Mouse (Mus musculus): Measurements from ENCODE around the gene Cdkal1. TPM values are rescaled to one million over a fixed set of nuclear protein-coding genes. Genes with fewer than 3 reads are reported as not detected.

Gene Cdkal1
- polyA plus RNA-seq, 1 experiment from 2014 or later: 23.9 TPM

DNA sequence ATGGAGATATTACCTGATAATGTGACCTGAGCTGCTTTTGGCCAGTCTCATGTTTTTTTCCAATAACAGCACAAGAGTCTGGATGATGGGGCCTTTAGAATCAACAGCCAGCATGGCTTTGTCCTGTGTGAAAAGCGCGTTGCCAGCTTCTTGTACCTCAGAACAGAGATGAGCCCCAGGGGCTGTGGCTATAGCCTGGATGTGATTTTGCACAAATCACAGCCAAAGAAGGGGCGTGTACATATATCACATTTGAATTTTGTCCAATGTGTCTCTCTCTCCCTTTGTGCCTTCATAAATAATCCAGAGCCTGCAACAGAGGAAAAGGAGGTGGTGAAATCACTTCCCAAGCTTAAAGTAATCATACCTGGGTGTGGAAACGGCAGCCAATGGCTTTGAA, 660.5 kb downstream of the Cdkal1 start:
- H3K4me3 ChIP-seq (ENCODE audit: low read depth, low read length): no peak overlapping the region
- peaks cover 27% of the 10 kb centered on the region for H3K4me1 ChIP-seq (ENCODE audit: control insufficient read depth, insufficient read depth, low read length)
- H3K9ac ChIP-seq (ENCODE audit: low read length): peak overlapping the region; percentile 47; the same call in 1 of the 2 replicates
- peak overlapping the region; percentile 20; the same call in 1 of the 2 replicates for H3K4me2 ChIP-seq (ENCODE audit: low read length)
- H3K27ac ChIP-seq (ENCODE audit: low read depth, low read length): peak overlapping the region; percentile 92
- H3K36me3 ChIP-seq (ENCODE audit: control insufficient read depth, insufficient read depth, low read length): no peaks in the 10 kb centered on the region
- peak; percentile 79 for DNase-seq (ENCODE audit: low spot score)
- H3K9me3 ChIP-seq (replicated peaks; ENCODE audit: control insufficient read depth, low read length): no peaks in the 10 kb centered on the region
- no peaks in the 10 kb centered on the region for H3K27me3 ChIP-seq (replicated peaks; ENCODE audit: control insufficient read depth, insufficient read depth, low read length)
- WGBS: 35% methylated on average over 4 of the region's 4 CpGs
- peak; percentile 64 for ATAC-seq

DNA sequence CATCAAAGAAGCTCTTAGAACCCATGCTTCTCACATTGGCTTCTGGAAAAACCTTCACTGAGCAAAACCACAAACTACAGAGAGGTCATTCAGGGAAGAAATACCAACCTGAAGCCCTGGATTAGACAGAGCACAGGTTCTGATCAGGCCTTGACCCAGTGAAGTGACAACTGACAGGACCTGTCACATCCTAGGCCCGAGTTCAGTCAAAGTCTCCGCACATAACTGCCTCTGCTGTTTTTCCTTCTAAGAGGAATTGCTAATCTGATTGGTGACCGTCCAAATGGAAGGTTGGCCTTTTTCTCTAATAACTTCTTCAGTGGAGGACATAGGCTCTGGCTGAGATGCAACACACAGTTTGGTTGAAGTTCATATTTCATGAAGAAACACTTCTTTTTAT, 662.8 kb downstream of the Cdkal1 start:
- H3K27me3 ChIP-seq (replicated peaks; ENCODE audit: control insufficient read depth, insufficient read depth, low read length): no peaks in the 10 kb centered on the region
- H3K9me3 ChIP-seq (replicated peaks; ENCODE audit: control insufficient read depth, low read length): no peaks in the 10 kb centered on the region
- no peaks in the 10 kb centered on the region for H3K36me3 ChIP-seq (ENCODE audit: control insufficient read depth, insufficient read depth, low read length)
- ATAC-seq (no peak), DNase-seq (ENCODE audit: low spot score) (no peak)
- H3K9ac ChIP-seq (ENCODE audit: low read length): no peak overlapping the region
- no peak overlapping the region for H3K4me3 ChIP-seq (ENCODE audit: low read depth, low read length)
- no peak overlapping the region for H3K27ac ChIP-seq (ENCODE audit: low read depth, low read length)
- WGBS: 93% methylated on average over 3 of the region's 3 CpGs
- no peak overlapping the region for H3K4me2 ChIP-seq (ENCODE audit: low read length)
- peaks cover 27% of the 10 kb centered on the region for H3K4me1 ChIP-seq (ENCODE audit: control insufficient read depth, insufficient read depth, low read length)

DNA sequence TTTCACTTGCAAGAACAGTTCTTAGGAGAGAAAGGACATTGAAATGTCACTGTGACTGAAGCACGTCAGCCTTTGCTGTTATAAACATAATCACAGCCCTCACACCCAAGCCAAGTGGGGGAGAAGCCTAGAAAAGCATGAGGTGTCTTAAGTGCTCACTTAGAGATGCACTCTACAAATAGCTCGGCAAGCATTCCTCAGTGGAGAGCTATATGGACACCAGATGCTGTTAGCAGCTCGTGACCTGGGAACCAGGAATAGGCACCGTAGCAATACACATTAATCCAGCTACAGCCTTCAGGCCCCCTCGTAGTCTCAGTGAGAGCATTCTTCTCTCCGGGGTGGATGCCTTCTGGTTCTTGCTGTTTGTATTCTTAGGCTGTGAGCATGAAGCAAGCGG, 664.9 kb downstream of the Cdkal1 start:
- no peak overlapping the region for H3K4me3 ChIP-seq (ENCODE audit: low read depth, low read length)
- ATAC-seq: no peak
- no peak overlapping the region for H3K9ac ChIP-seq (ENCODE audit: low read length)
- 90% methylated on average over 7 of the region's 7 CpGs for WGBS
- no peaks in the 10 kb centered on the region for H3K36me3 ChIP-seq (ENCODE audit: control insufficient read depth, insufficient read depth, low read length)
- DNase-seq (ENCODE audit: low spot score): no peak
- H3K4me2 ChIP-seq (ENCODE audit: low read length): no peak overlapping the region
- no peak overlapping the region for H3K27ac ChIP-seq (ENCODE audit: low read depth, low read length)
- H3K4me1 ChIP-seq (ENCODE audit: control insufficient read depth, insufficient read depth, low read length): peaks cover 10% of the 10 kb centered on the region
- no peaks in the 10 kb centered on the region for H3K9me3 ChIP-seq (replicated peaks; ENCODE audit: control insufficient read depth, low read length)
- H3K27me3 ChIP-seq (replicated peaks; ENCODE audit: control insufficient read depth, insufficient read depth, low read length): no peaks in the 10 kb centered on the region

DNA sequence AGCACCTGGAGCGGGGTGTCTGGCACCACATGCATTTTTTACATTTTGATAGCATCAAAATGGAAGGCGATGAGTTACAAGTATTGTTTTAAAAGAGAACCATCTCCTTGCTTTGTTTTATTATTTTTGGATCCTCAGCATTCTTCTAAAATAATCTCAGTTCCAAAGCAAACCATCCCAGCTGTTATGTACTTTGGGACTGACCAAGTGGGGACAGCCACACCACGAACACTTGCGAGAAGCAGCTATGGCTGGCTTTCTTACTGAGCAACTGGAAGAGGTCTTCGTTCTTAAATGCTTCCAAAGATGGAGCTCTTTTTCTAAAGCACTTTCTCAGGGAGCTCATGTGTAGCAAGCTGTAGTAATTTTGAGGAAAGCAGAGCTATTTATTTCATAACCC, 668.7 kb downstream of the Cdkal1 start:
- no peaks in the 10 kb centered on the region for H3K4me1 ChIP-seq (ENCODE audit: control insufficient read depth, insufficient read depth, low read length)
- no peak overlapping the region for H3K9ac ChIP-seq (ENCODE audit: low read length)
- no peak for ATAC-seq
- no peak overlapping the region for H3K4me3 ChIP-seq (ENCODE audit: low read depth, low read length)
- no peak overlapping the region for H3K4me2 ChIP-seq (ENCODE audit: low read length)
- no peak overlapping the region for H3K27ac ChIP-seq (ENCODE audit: low read depth, low read length)
- H3K9me3 ChIP-seq (replicated peaks; ENCODE audit: control insufficient read depth, low read length): no peaks in the 10 kb centered on the region
- no peaks in the 10 kb centered on the region for H3K36me3 ChIP-seq (ENCODE audit: control insufficient read depth, insufficient read depth, low read length)
- WGBS: 95% methylated on average over 5 of the region's 5 CpGs
- no peak for DNase-seq (ENCODE audit: low spot score)
- H3K27me3 ChIP-seq (replicated peaks; ENCODE audit: control insufficient read depth, insufficient read depth, low read length): no peaks in the 10 kb centered on the region

DNA sequence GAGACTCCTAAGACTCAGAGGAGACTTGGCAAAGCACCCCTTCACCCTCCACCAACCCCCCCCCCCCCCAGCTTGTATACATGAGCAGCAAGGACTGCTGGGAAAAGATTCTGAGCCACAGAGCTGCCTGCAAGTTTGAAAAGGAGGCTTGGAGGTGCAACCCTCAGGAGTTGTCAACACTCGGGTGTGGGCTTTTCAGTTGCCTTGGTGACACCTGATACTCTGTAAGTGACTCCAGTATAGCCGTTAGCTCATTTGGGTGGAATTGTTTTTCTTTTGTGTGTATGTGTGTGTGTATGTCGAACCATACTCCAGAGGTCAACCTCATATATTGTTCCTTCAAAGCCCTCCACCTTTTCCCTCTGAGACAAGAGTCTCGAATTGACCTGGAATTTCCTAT, 669.9 kb downstream of the Cdkal1 start:
- Histone ChIP-seq H3K27ac (ENCODE audit: low read depth, low read length) (no peak overlapping the region), H3K4me1 (ENCODE audit: control insufficient read depth, insufficient read depth, low read length) (no peaks in the 10 kb centered on the region), H3K27me3 (replicated peaks; ENCODE audit: control insufficient read depth, insufficient read depth, low read length) (no peaks in the 10 kb centered on the region), H3K9ac (ENCODE audit: low read length) (no peak overlapping the region), H3K9me3 (replicated peaks; ENCODE audit: control insufficient read depth, low read length) (no peaks in the 10 kb centered on the region), H3K4me3 (ENCODE audit: low read depth, low read length) (no peak overlapping the region), H3K36me3 (ENCODE audit: control insufficient read depth, insufficient read depth, low read length) (no peaks in the 10 kb centered on the region), H3K4me2 (ENCODE audit: low read length) (no peak overlapping the region)
- 61% methylated on average over 4 of the region's 4 CpGs for WGBS
- DNase-seq (ENCODE audit: low spot score): no peak
- no peak for ATAC-seq

DNA sequence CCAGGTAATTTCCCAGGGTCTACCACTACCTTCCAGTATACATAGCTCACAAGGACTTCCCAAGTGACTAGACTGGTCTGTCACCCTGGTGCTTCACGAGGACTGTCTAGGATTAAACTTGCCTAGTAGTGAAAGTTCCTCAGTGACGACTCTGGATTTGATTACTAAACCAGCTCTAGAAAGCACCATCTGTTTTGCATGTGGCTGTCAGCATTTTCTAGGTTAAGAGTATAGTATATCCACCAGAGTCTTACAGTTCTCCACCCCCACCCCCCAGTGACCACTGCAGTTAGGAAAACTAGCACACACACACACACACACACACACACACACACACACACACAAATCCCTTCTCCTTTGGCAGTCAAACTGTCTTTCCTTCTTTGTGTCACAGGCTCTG, 670.9 kb downstream of the Cdkal1 start:
- Histone ChIP-seq H3K9ac (ENCODE audit: low read length) (no peak overlapping the region), H3K4me1 (ENCODE audit: control insufficient read depth, insufficient read depth, low read length) (no peaks in the 10 kb centered on the region), H3K36me3 (ENCODE audit: control insufficient read depth, insufficient read depth, low read length) (no peaks in the 10 kb centered on the region), H3K4me2 (ENCODE audit: low read length) (no peak overlapping the region), H3K9me3 (replicated peaks; ENCODE audit: control insufficient read depth, low read length) (no peaks in the 10 kb centered on the region), H3K27me3 (replicated peaks; ENCODE audit: control insufficient read depth, insufficient read depth, low read length) (no peaks in the 10 kb centered on the region), H3K4me3 (ENCODE audit: low read depth, low read length) (no peak overlapping the region), H3K27ac (ENCODE audit: low read depth, low read length) (no peak overlapping the region)
- no peak for ATAC-seq
- no peak for DNase-seq (ENCODE audit: low spot score)
- WGBS: 84% methylated on average over 2 of the region's 2 CpGs

DNA sequence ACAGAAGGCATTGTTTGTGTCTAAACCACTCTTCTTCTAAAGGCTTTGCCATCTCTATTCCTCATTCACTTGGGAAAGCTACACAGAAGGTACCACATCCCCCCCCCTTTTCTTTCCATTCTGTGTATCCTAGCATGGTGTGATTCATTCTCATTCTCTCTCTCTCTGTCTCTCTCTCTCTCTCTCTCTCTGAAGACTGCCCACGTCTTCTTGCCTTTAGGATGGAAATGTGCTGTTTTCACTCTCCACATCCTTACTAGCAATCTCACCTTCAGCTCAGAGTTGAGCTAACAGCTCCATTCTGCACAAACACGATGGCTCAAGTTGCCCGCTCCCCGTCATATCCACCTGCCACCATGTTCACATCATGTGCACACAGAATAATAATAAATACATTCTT, 675.6 kb downstream of the Cdkal1 start:
- H3K27ac ChIP-seq (ENCODE audit: low read depth, low read length): no peak overlapping the region
- ATAC-seq (no peak), DNase-seq (ENCODE audit: low spot score) (no peak)
- H3K4me1 ChIP-seq (ENCODE audit: control insufficient read depth, insufficient read depth, low read length): no peaks in the 10 kb centered on the region
- H3K36me3 ChIP-seq (ENCODE audit: control insufficient read depth, insufficient read depth, low read length): no peaks in the 10 kb centered on the region
- no peak overlapping the region for H3K4me2 ChIP-seq (ENCODE audit: low read length)
- no peaks in the 10 kb centered on the region for H3K27me3 ChIP-seq (replicated peaks; ENCODE audit: control insufficient read depth, insufficient read depth, low read length)
- 86% methylated on average over 4 of the region's 4 CpGs for WGBS
- H3K9me3 ChIP-seq (replicated peaks; ENCODE audit: control insufficient read depth, low read length): no peaks in the 10 kb centered on the region
- no peak overlapping the region for H3K9ac ChIP-seq (ENCODE audit: low read length)
- H3K4me3 ChIP-seq (ENCODE audit: low read depth, low read length): no peak overlapping the region

DNA sequence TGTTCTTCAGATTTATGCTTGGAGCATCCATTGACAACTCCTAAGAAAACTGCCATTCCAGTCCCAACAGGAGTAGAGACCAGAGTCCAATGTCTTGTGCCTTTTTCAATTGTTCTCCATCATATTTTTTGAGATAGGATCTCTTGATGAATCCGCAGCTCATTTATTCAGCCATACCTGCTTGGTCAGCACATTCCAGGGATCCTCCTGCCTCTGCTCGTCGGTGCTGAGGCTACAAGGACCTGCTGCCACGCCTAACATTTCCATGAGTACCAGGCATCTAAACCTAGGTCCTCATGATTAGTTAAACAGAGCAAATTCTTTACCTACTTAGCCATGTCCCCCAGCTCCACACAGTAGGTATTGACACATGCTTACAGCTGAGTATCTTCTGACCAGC, 676.2 kb downstream of the Cdkal1 start:
- Histone ChIP-seq H3K27me3 (replicated peaks; ENCODE audit: control insufficient read depth, insufficient read depth, low read length) (no peaks in the 10 kb centered on the region), H3K4me1 (ENCODE audit: control insufficient read depth, insufficient read depth, low read length) (no peaks in the 10 kb centered on the region), H3K9me3 (replicated peaks; ENCODE audit: control insufficient read depth, low read length) (no peaks in the 10 kb centered on the region), H3K9ac (ENCODE audit: low read length) (no peak overlapping the region), H3K4me3 (ENCODE audit: low read depth, low read length) (no peak overlapping the region), H3K4me2 (ENCODE audit: low read length) (no peak overlapping the region), H3K27ac (ENCODE audit: low read depth, low read length) (no peak overlapping the region), H3K36me3 (ENCODE audit: control insufficient read depth, insufficient read depth, low read length) (no peaks in the 10 kb centered on the region)
- 96% methylated on average over 4 of the region's 4 CpGs for WGBS
- ATAC-seq: no peak
- DNase-seq (ENCODE audit: low spot score): no peak

DNA sequence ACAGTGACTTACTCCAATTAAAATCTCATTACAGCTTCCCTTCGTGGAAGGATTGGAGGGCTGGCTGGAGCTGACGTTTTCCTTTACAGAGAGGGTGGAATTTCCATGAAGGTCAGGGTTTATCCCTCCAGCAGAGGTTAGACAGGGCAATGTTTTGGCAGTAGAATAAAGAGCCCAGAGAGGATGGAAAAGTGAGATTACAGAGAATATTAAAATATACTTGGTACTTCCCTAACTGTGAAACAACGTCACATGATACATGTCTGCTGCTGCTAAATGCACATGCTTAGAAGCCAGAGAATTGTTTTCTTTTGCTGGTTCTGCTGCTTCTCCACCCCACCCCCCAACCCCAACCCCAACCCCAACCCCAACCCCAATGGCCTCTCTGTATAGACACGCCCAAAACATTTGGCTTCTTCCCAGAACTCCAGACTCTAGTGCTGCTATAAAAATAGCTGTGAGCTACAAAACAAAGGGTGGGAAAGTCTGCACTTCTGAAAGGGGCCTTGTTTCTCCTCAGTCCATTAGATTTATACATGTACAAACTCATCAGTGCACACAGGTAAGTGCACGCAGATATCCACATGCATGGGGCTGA, 677.5 kb downstream of the Cdkal1 start:
- DNase-seq (ENCODE audit: low spot score): peak; percentile 24
- no peak overlapping the region for H3K4me3 ChIP-seq (ENCODE audit: low read depth, low read length)
- no peak overlapping the region for H3K4me2 ChIP-seq (ENCODE audit: low read length)
- no peaks in the 10 kb centered on the region for H3K9me3 ChIP-seq (replicated peaks; ENCODE audit: control insufficient read depth, low read length)
- no peak overlapping the region for H3K27ac ChIP-seq (ENCODE audit: low read depth, low read length)
- H3K4me1 ChIP-seq (ENCODE audit: control insufficient read depth, insufficient read depth, low read length): no peaks in the 10 kb centered on the region
- no peak overlapping the region for H3K9ac ChIP-seq (ENCODE audit: low read length)
- H3K36me3 ChIP-seq (ENCODE audit: control insufficient read depth, insufficient read depth, low read length): no peaks in the 10 kb centered on the region
- 49% methylated on average over 5 of the region's 5 CpGs for WGBS
- no peaks in the 10 kb centered on the region for H3K27me3 ChIP-seq (replicated peaks; ENCODE audit: control insufficient read depth, insufficient read depth, low read length)
- ATAC-seq: no peak

Measured in forebrain, embryonic 14.5 days (tissue).